Mouse (Mus musculus) T-helper 17 cell (primary cell): ENCODE measurements around the gene Klra1.
"Not testable (repeated sequence)": the region's sequence is repeated elsewhere in the genome, so short reads cannot be mapped to it uniquely, and the experiment has no call there.

ENCODE experiments used
- in situ Hi-C, 2 experiments: fragments of 300-600 bp; cut with MboI, MseI; formaldehyde crosslinking; loops; 1 replicate in 1 of 2; 2 replicates in 1 of 2; pipeline ENCODE4 v1.15.1; 2025; ENCODE audit warnings: high pct_unique_total_duplicates in 2 of 2

The Klra1 gene

DNA sequence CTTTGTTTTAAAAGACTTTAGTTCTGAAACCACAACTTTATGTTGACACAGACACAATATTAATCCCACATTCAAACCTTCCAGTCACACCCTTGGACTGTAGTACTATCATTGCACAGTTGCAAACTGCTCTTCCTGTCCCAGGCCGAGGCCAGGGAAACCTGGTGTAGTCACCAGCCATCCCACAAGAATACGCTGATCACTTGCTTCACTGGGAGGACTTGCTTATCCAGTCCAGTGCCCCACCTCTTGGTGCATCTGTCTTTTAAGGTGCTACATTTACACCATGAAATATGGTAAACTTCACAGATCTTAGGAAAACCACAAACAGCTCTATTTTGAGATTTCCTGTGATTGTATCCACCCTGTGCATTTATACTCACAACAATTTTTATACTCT, at the start of gene Klra1:
Klra1 (minus strand) TSS at position 125 of the 400 bp plus-strand sequence.
- in situ Hi-C loops, result no loop called here

DNA sequence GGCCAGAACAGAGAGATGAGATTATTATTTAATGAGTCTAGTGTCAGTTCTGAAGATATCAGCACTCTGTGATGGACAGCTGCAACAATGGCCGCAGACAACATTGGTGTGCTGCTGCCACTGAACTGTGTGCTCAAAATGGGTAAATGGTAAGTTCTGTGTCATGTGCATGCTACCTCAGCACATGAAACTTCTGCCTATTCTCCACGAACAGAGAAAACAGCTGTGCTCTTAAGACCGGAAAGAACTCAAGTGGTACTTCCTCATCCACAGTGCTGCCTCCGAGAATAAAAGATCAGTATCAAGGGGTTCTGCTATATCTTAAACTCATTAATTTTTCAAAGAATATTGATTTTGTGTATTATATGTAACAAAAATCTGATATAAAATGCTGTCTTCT, 42.8 kb upstream of the Klra1 start:
- in situ Hi-C loops, result no loop called here

DNA sequence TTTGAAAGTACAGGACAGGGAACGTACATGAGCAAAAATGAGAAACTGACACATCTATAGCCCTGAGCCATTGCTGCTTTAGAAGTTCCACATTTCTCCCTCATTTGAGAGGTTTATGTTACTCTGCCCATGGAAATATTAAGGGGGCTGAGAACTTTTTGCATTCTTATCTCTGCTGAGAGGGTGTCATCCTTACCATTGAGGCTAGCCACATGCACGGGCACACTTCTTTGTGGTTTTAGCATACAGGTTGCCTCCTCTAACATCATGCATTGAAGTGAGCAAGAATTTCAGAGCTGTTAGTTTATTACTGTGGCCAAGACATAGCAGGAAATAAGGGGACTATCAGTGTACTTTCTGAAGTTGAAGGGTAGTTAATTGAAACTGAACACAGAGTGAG, 32.5 kb upstream of the Klra1 start:
- in situ Hi-C loops, result no loop called here

DNA sequence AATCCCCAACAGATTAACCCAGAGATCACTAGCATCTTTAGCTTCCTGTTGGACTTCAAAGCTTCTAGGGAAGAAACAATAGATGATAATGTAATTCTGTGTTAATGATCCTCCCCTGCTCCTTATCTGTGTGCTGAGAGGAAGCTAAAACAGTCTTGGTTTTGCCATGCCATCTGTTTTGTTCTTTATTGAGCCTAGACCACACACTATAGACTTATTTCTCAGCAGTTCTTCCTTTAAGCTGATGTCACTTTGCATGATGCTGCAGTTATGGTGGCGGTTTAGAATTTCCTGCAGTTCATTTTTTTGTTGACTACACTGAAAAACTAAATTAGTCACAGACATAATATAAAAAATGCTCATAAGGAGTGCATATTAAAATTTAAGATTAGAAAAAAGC, 18.2 kb upstream of the Klra1 start:
- in situ Hi-C loops, result no loop called here

DNA sequence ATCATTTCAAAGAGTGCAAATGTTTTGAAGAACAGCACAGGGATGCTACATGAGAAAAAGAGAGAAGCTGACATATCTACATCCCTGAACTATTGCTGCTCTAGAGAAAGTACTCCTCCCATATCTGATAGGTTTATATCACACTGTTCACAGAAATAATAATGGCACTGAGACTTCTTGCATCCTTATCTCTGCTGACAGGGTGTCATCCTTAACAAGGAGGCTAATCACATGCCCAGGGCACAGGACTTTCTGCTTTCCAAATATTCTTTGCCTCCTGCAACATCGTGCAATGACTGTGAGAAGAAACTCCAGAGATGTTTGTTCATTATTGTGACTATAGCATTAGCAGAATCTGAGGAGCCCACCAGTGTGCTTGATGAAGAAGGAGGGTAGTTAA, 871 bp downstream of the Klra1 start:
- in situ Hi-C loops, result no loop called here

DNA sequence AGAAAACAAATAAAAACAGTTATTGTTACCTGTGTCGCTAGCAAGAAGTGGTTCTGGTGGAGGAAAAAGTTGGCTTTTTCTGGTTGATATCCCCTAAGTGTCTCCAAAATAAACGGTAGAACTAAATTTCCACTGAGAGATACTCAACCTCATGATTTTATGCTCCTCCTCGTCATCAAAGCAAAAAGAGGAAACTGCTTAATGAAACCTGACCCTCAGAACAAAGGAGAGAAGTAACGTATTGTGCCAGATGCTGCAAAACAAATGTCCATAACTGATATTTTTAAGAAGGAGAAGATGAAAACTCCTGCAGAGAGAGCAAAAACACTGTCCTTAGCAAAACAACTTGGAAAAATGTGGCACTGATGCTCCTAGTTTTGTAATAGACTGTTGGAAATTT, 4.3 kb downstream of the Klra1 start:
- in situ Hi-C loops, result no loop called here

DNA sequence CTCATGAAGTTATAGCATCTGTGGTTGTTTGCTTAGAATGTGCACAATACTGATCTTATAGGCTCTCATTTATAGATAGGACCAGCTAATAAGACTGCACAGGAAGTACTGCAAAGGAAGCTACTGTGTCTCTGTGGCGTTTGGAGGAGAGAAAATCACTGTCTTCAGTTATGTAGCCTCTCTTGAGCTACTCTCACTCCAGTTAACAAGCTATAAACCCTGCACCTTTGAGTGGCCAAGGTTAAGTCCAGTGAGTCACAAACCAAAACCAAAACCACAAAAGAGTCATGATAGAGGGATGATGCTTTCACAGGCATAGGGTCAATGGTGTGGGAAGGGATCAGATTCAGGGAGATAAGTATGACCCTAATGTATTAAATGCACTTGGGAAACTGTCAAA, 41.3 kb downstream of the Klra1 start:
- in situ Hi-C loops, result not testable (repeated sequence)

DNA sequence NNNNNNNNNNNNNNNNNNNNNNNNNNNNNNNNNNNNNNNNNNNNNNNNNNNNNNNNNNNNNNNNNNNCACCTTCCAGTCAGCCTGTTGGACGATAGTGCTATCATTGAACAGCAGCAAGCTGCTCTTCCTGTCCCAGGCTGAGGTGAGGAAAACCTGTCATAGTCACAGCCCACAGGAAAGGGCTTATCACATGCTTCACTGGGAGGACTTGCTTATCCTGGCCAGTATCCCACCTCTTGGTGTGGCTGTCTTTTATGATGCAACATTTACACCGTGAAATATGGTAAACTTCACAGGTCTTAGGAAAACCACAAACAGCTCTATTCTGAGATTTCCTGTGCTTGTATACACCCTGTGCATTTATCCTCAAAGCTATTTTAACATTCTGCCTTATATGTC, 44.7 kb downstream of the Klra1 start:
- in situ Hi-C loops, result not testable (repeated sequence)

DNA sequence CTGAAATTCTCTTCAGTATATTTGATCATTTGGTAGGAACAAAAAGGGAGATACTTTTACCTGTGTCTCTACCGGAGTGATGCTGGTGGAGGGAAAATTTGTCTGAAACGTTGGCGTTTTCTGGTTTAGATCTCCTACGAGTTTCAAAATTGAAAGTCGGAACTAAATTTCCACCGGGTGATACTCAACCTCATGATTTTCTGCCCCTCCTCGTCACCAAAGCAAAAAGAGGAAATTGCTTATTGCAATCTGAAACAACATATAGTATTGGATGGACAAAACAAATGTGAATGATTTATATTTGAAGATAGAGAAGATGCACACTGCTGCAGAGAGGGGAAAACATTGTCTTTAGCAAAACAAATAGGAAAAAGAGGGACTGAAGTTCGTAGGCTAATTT, 49.3 kb downstream of the Klra1 start, which contains the start of gene Klra3:
Klra3 (minus strand) TSS at position 164 of the 400 bp plus-strand sequence.
- in situ Hi-C loops, result no loop called here
